Mouse (Mus musculus) small intestine, adult 2 months (tissue): ENCODE data around the gene Gfpt1.

Source experiments
- CTCF ChIP-seq: fragments of 200-500 bp; IDR thresholded peaks from 2 replicates; pipeline ENCODE4 v1.5.1; 2012; ENCODE audit warnings: low read depth, mild to moderate bottlenecking, control low read depth, inconsistent platforms, low read length, moderate library complexity, mixed read lengths; ENCODE audit not compliant: insufficient replicate concordance, insufficient read length; ENCODE audit errors: extremely low read depth
- POLR2A ChIP-seq: fragments of 200-500 bp; IDR thresholded peaks from 2 replicates; pipeline ENCODE4 v1.6.1; 2012; ENCODE audit warnings: low read depth, mild to moderate bottlenecking, control low read depth, inconsistent platforms, low read length, moderate library complexity

DNA sequence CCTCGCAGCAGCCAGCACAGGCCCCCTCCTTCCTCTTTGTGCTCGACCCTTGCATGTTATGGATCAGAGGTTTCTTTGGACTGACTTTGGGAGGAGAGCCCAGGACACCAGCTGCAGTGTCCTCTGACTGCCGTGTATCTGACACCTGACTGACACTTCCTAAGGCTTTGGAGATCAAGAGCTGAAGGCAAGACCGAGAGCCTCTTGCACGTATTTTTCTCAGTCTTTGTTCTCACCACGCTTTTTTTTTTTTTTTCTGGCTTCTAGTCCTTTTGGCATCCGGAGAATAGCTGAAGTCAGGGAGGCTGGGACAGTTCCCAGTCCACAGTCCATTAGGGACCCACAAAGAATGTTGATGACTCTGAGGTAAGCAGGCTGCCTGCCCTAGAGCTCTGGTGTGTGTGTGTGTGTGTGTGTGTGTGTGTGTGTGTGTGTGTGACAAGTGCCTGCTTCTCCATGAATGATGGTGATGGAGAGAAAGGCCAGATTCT, 59.8 kb downstream of the Gfpt1 start:
- TF ChIP-seq CTCF (no peak), POLR2A (no peak)
